11 mouse cellular contexts compared by ENCODE assay signal in genomic region chr11:96931327-96932062, GRCm38 (mm10). TPM values are rescaled to one million over a fixed set of nuclear protein-coding genes. Genes with fewer than 3 reads are reported as not detected.
DNase-seq lines count a peak whose midpoint lies in the region; ATAC-seq and TF ChIP-seq lines count a peak whose summit lies in the region.
"Had no signal": no experiment of that assay in that cellular context is flagged by ENCODE, and none has a peak within 500 bp of the region (broad histone marks: within the 10 kb centered on the region; RNA-seq: fewer than 3 reads in every experiment).

No protein-coding gene starts in this region.

- ATAC-seq in intestine, embryonic 14.5 days (replicated peaks; ENCODE audit: low FRiP score, low TSS enrichment, low read depth): no peak
- ATAC-seq in midbrain, embryonic 16.5 days: no peak
- ATAC-seq: activated CD4-positive, CD25-positive, alpha-beta regulatory T cell, adult 4 months had no signal

- H3K27me3 ChIP-seq in intestine, embryonic 14.5 days (replicated peaks; ENCODE audit: control insufficient read depth, insufficient read depth, low read length): peaks cover 3% of the 10 kb centered on the region; the same call in 1 of the 2 replicates
- no peaks in the 10 kb centered on the region for H3K27me3 ChIP-seq in small intestine, adult 2 months (ENCODE audit: control insufficient read depth, insufficient read depth, low read length)
- peaks cover 12% of the 10 kb centered on the region for H3K27me3 ChIP-seq in midbrain, embryonic 16.5 days (ENCODE audit: control insufficient read depth, insufficient read depth, low read depth, low read length)

- no peak overlapping the region for H3K27ac ChIP-seq in intestine, embryonic 14.5 days (ENCODE audit: low read depth)
- peak overlapping the region; percentile 98 for H3K27ac ChIP-seq in small intestine, adult 2 months (ENCODE audit: insufficient read depth, low read depth, low read length)
- H3K27ac ChIP-seq in midbrain, embryonic 16.5 days (ENCODE audit: low read length): no peak overlapping the region

- no peak for TF ChIP-seq CTCF in small intestine, adult 2 months (IDR thresholded peaks at IDR 0.05; ENCODE audit: extremely low read depth, insufficient read length, insufficient replicate concordance, low read depth, low read length)

- peak; percentile 93 for DNase-seq in heart, adult 11 months
- no peak for DNase-seq in heart, adult 8-10 months (ENCODE audit: low spot score)
- no peak for DNase-seq in intestine, embryonic 14.5 days (ENCODE audit: low spot score)
- DNase-seq in kidney, postnatal 4 days: peak; percentile 63 to 71
- no peak for DNase-seq in left cerebral cortex, adult 18-20 months (ENCODE audit: low spot score in 2 of 2)
- no peak for DNase-seq in layer of hippocampus, postnatal 14 days (ENCODE audit: low spot score in 2 of 2)
- DNase-seq: cerebellum, adult 18-20 months had no signal

- H3K4me3 ChIP-seq in intestine, embryonic 14.5 days (ENCODE audit: low read depth, low read length): no peak overlapping the region
- H3K4me3 ChIP-seq in small intestine, adult 2 months (ENCODE audit: low read depth, low read length): peak overlapping the region; percentile 84
- no peak overlapping the region for H3K4me3 ChIP-seq in midbrain, embryonic 16.5 days (ENCODE audit: low read depth, low read length)

- H3K4me2 ChIP-seq in intestine, embryonic 14.5 days (ENCODE audit: low read length): 0 out of 2 replicates have a peak overlapping the region, but pooled peaks have one; percentile 0
- no peak overlapping the region for H3K4me2 ChIP-seq in midbrain, embryonic 16.5 days (ENCODE audit: low read length)

- TF ChIP-seq POLR2A in small intestine, adult 2 months (IDR thresholded peaks at IDR 0.05; ENCODE audit: low read depth, low read length): 0 out of 2 replicates have a peak, but pooled peaks have one; percentile 12

- WGBS in intestine, embryonic 14.5 days: 70% methylated on average over 8 of the region's 8 CpGs
- 13% methylated on average over 8 of the region's 8 CpGs for WGBS in small intestine, adult 2 months
- 69% methylated on average over 8 of the region's 8 CpGs for WGBS in midbrain, embryonic 16.5 days

- no peaks in the 10 kb centered on the region for H3K36me3 ChIP-seq in intestine, embryonic 14.5 days (ENCODE audit: control insufficient read depth, insufficient read depth, low read length)
- H3K36me3 ChIP-seq in small intestine, adult 2 months (ENCODE audit: control insufficient read depth, insufficient read depth, low read length): peaks cover 40% of the 10 kb centered on the region
- no peaks in the 10 kb centered on the region for H3K36me3 ChIP-seq in midbrain, embryonic 16.5 days (ENCODE audit: control insufficient read depth, insufficient read depth, low read length)

- H3K9me3 ChIP-seq in intestine, embryonic 14.5 days (ENCODE audit: control insufficient read depth, low read length): no peaks in the 10 kb centered on the region
- H3K9me3 ChIP-seq in midbrain, embryonic 16.5 days (replicated peaks; ENCODE audit: control insufficient read depth, low read length, poor library complexity, severe bottlenecking): no peaks in the 10 kb centered on the region

- no peak overlapping the region for H3K9ac ChIP-seq in intestine, embryonic 14.5 days (ENCODE audit: low read length)
- no peak overlapping the region for H3K9ac ChIP-seq in midbrain, embryonic 16.5 days (ENCODE audit: low read depth, low read length)

- H3K4me1 ChIP-seq in intestine, embryonic 14.5 days (replicated peaks; ENCODE audit: control insufficient read depth, insufficient read depth, low read length): peaks cover 7% of the 10 kb centered on the region; the same call in 1 of the 2 replicates
- H3K4me1 ChIP-seq in small intestine, adult 2 months (ENCODE audit: control insufficient read depth, insufficient read depth, insufficient read length, low read length): peaks cover 18% of the 10 kb centered on the region
- H3K4me1 ChIP-seq in midbrain, embryonic 16.5 days (ENCODE audit: control insufficient read depth, insufficient read depth, low read length): no peaks in the 10 kb centered on the region

RNA-seq across cellular contexts. Expression of gene Prr15l, which starts 3.6 kb away (rescaled TPM):
- 1 to 10 TPM; 1.1 to 1.7 (median 1.5) TPM for total RNA-seq in heart, adult 8-10 months (2022)
- 56.8 and 62.5 TPM in 2 replicates for polyA plus RNA-seq in intestine, embryonic 14.5 days (2014; fragmentation: Nextera tagmentation; extraction: Ambion mirVana)
- 56.6 and 137 TPM in 2 replicates for polyA plus RNA-seq in small intestine, adult 2 months (2012; rRNA removed)
- total RNA-seq in left cerebral cortex, adult 18-20 months (2021): not detected
- 0.24 and 0.51 TPM in 2 replicates for polyA plus RNA-seq in midbrain, embryonic 16.5 days (2015; fragmentation: Nextera tagmentation; extraction: Ambion mirVana)
- total RNA-seq in layer of hippocampus, postnatal 14 days (2021): not detected
- total RNA-seq: layer of hippocampus, postnatal 25 days had no signal

RNA-seq across cellular contexts. Expression of gene Pnpo, which starts 12.3 kb away (rescaled TPM):
- 10 to 100 TPM; 14.9 to 16.6 (median 16.1) TPM for total RNA-seq in heart, adult 8-10 months (2022)
- polyA plus RNA-seq in intestine, embryonic 14.5 days (2014; fragmentation: Nextera tagmentation; extraction: Ambion mirVana): 40.9 and 44.1 TPM in 2 replicates
- 28.4 and 44.6 TPM in 2 replicates for polyA plus RNA-seq in small intestine, adult 2 months (2012; rRNA removed)
- total RNA-seq in left cerebral cortex, adult 18-20 months (2021): 10 to 100 TPM; 41.9 TPM
- 32.2 and 32.5 TPM in 2 replicates for polyA plus RNA-seq in midbrain, embryonic 16.5 days (2015; fragmentation: Nextera tagmentation; extraction: Ambion mirVana)
- total RNA-seq in layer of hippocampus, postnatal 14 days (2021): 10 to 100 TPM; 33.0 to 36.7 TPM

RNA-seq across cellular contexts. Expression of gene Cdk5rap3, which starts 15.2 kb away (rescaled TPM):
- 10 to 100 TPM; 20.4 to 25.7 (median 22.7) TPM for total RNA-seq in heart, adult 8-10 months (2022)
- 64.2 and 70.1 TPM in 2 replicates for polyA plus RNA-seq in intestine, embryonic 14.5 days (2014; fragmentation: Nextera tagmentation; extraction: Ambion mirVana)
- polyA plus RNA-seq in small intestine, adult 2 months (2012; rRNA removed): 23.2 and 33.1 TPM in 2 replicates
- 10 to 100 TPM; 27.5 to 31.8 TPM for total RNA-seq in left cerebral cortex, adult 18-20 months (2021)
- 80.6 and 85.7 TPM in 2 replicates for polyA plus RNA-seq in midbrain, embryonic 16.5 days (2015; fragmentation: Nextera tagmentation; extraction: Ambion mirVana)
- 10 to 100 TPM; 41.2 to 47.2 TPM for total RNA-seq in layer of hippocampus, postnatal 14 days (2021)

RNA-seq across cellular contexts. Expression of gene Sp2, which starts 51.3 kb away (rescaled TPM):
- total RNA-seq in heart, adult 8-10 months (2022): 10 to 100 TPM in 2 of 4 experiments, 1 to 10 TPM in 2; 7.8 to 13.7 (median 11.0) TPM
- 18.6 and 18.7 TPM in 2 replicates for polyA plus RNA-seq in intestine, embryonic 14.5 days (2014; fragmentation: Nextera tagmentation; extraction: Ambion mirVana)
- polyA plus RNA-seq in small intestine, adult 2 months (2012; rRNA removed): 11.0 and 20.1 TPM in 2 replicates
- total RNA-seq in left cerebral cortex, adult 18-20 months (2021): 10 to 100 TPM; 11.4 to 11.9 TPM
- 15.4 and 16.8 TPM in 2 replicates for polyA plus RNA-seq in midbrain, embryonic 16.5 days (2015; fragmentation: Nextera tagmentation; extraction: Ambion mirVana)
- total RNA-seq in layer of hippocampus, postnatal 14 days (2021): 10 to 100 TPM; 12.3 to 13.5 TPM

Comparison
In these comparisons a context has a peak if more than half of its experiments do, and no peak if none do; other contexts are left out.
1. DNase-seq: peak in heart, adult 11 months (single experiment) and kidney, postnatal 4 days (2 of 2); none in heart, adult 8-10 months (single experiment), intestine, embryonic 14.5 days (single experiment), left cerebral cortex, adult 18-20 months (0 of 2) and layer of hippocampus, postnatal 14 days (0 of 2).